27 mouse cellular contexts compared by ENCODE assay signal in the genomic region with DNA sequence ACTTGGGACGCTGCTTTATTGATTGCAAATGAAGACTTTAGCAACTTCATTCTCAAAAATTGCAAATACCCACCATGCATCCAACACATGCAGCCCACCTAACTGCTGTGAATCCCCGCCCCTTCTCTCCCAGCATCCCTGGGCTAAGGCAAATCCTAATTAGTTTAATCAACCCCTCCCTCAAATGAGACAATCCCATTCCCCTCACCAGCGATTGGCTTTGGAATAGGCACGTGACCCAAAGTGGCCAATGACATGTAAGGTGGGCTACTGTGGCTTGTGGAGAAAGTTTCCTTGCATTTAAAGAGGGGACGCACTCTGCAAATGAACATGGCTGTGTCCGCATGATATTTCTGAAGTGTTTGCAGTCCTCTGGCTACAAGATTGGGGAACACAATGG. TPM values are rescaled to one million over a fixed set of nuclear protein-coding genes. Genes with fewer than 3 reads are reported as not detected.
DNase-seq lines count a peak whose midpoint lies in the region; ATAC-seq and TF ChIP-seq lines count a peak whose summit lies in the region.
"Had no signal": no experiment of that assay in that cellular context is flagged by ENCODE, and none has a peak within 500 bp of the region (broad histone marks: within the 10 kb centered on the region; RNA-seq: fewer than 3 reads in every experiment).

No protein-coding gene starts in this region.

- no peaks in the 10 kb centered on the region for H3K79me2 ChIP-seq in C2C12 (ENCODE audit: control insufficient read depth, insufficient read depth)

- no peak for TF ChIP-seq POLR2A in brain, embryonic 14.5 days (IDR thresholded peaks at IDR 0.05; ENCODE audit: borderline replicate concordance, extremely low read depth, insufficient read depth, insufficient read length, poor library complexity, severe bottlenecking)

- no peak overlapping the region for H3K27ac ChIP-seq in hindbrain, postnatal 0 days
- H3K27ac ChIP-seq in hindbrain, embryonic 10.5 days: no peak overlapping the region
- H3K27ac ChIP-seq: embryonic facial prominence, embryonic 12.5 days; forebrain, embryonic 15.5 days; heart, adult 2 months; heart, embryonic 15.5 days; hindbrain, embryonic 14.5 days had no signal

- no peak overlapping the region for H3K9ac ChIP-seq in hindbrain, postnatal 0 days (replicated peaks; ENCODE audit: low read length)
- H3K9ac ChIP-seq: embryonic facial prominence, embryonic 12.5 days; forebrain, embryonic 15.5 days; heart, embryonic 15.5 days; hindbrain, embryonic 14.5 days had no signal

- H3K4me3 ChIP-seq in hindbrain, postnatal 0 days (ENCODE audit: low read length): no peak overlapping the region
- no peak overlapping the region for H3K4me3 ChIP-seq in hindbrain, embryonic 10.5 days
- H3K4me3 ChIP-seq in C2C12 (ENCODE audit: insufficient read depth, poor library complexity, severe bottlenecking): no peak overlapping the region
- H3K4me3 ChIP-seq: embryonic facial prominence, embryonic 12.5 days; forebrain, embryonic 15.5 days; heart, adult 2 months; heart, embryonic 15.5 days had no signal

- no peaks in the 10 kb centered on the region for H3K36me3 ChIP-seq in hindbrain, postnatal 0 days (ENCODE audit: insufficient read depth, low read length)
- H3K36me3 ChIP-seq in hindbrain, embryonic 10.5 days: no peaks in the 10 kb centered on the region
- H3K36me3 ChIP-seq in C2C12 (ENCODE audit: control insufficient read depth, insufficient read depth): no peaks in the 10 kb centered on the region
- H3K36me3 ChIP-seq: embryonic facial prominence, embryonic 12.5 days; forebrain, embryonic 15.5 days; heart, embryonic 15.5 days had no signal

- H3K79me3 ChIP-seq in C2C12 (ENCODE audit: low read depth): no peaks in the 10 kb centered on the region

- H3K4me1 ChIP-seq in hindbrain, postnatal 0 days (ENCODE audit: insufficient read depth, low read length): no peaks in the 10 kb centered on the region
- no peaks in the 10 kb centered on the region for H3K4me1 ChIP-seq in hindbrain, embryonic 10.5 days (replicated peaks)
- H3K4me1 ChIP-seq: embryonic facial prominence, embryonic 12.5 days; forebrain, embryonic 15.5 days; heart, embryonic 15.5 days had no signal

- no peaks in the 10 kb centered on the region for H3K27me3 ChIP-seq in hindbrain, postnatal 0 days (ENCODE audit: insufficient read depth, low read length)
- H3K27me3 ChIP-seq in hindbrain, embryonic 10.5 days (ENCODE audit: insufficient read depth, poor library complexity, severe bottlenecking): no peaks in the 10 kb centered on the region
- peaks cover 10% of the 10 kb centered on the region for H3K27me3 ChIP-seq in C2C12 (ENCODE audit: control insufficient read depth, insufficient read depth, insufficient read length)
- H3K27me3 ChIP-seq: embryonic facial prominence, embryonic 12.5 days; forebrain, embryonic 15.5 days; heart, embryonic 15.5 days had no signal

- TF ChIP-seq CTCF in hindbrain, postnatal 0 days (IDR thresholded peaks at IDR 0.05; ENCODE audit: low read depth): no peak
- no peak for TF ChIP-seq CTCF in C2C12 (IDR thresholded peaks at IDR 0.05; ENCODE audit: control insufficient read depth, insufficient read depth, insufficient read length)
- no peak for TF ChIP-seq CTCF in brain, embryonic 14.5 days (IDR thresholded peaks at IDR 0.05; ENCODE audit: borderline replicate concordance, extremely low read depth, insufficient read depth, insufficient read length)

- DNase-seq in hindbrain, postnatal 0 days (ENCODE audit: low spot score): peak; percentile 30
- DNase-seq in hindbrain, embryonic 10.5 days (ENCODE audit: low spot score): no peak
- peak; percentile 75 for DNase-seq in ES-CJ7 (ENCODE audit: low read depth, low spot score)
- peak; percentile 50 for DNase-seq in brain, embryonic 14.5 days (ENCODE audit: low read depth)
- DNase-seq in thymus, postnatal 4 days: no peak
- no peak for DNase-seq in right cerebral cortex, postnatal 4 days
- DNase-seq in frontal cortex, postnatal 25 days (ENCODE audit: low spot score in 2 of 2): no peak
- DNase-seq: adrenal gland, adult 8-10 months; adrenal gland, postnatal 36 days; cerebellum, adult 11 months; cerebellum, adult 9-10 months; cerebellum, postnatal 25 days; gastrocnemius, postnatal 10 days; heart, adult 2 months; heart, postnatal 14 days had no signal

- H3K4me2 ChIP-seq in hindbrain, postnatal 0 days (ENCODE audit: low read depth, low read length): peak overlapping the region; percentile 23; the same call in 1 of the 2 replicates
- H3K4me2 ChIP-seq: embryonic facial prominence, embryonic 12.5 days; forebrain, embryonic 15.5 days; heart, embryonic 11.5 days; heart, embryonic 15.5 days; hindbrain, embryonic 14.5 days had no signal

- no peak overlapping the region for H3ac ChIP-seq in C2C12 (ENCODE audit: control insufficient read depth, insufficient read length, low read depth)

- ATAC-seq in hindbrain, postnatal 0 days: 0 out of 2 replicates have a peak, but pooled peaks have one; percentile 58
- ATAC-seq: forebrain, embryonic 15.5 days; Patski had no signal

- no peaks in the 10 kb centered on the region for H3K9me3 ChIP-seq in hindbrain, postnatal 0 days (ENCODE audit: low read length)
- no peaks in the 10 kb centered on the region for H3K9me3 ChIP-seq in hindbrain, embryonic 10.5 days
- H3K9me3 ChIP-seq: embryonic facial prominence, embryonic 12.5 days; forebrain, embryonic 15.5 days; heart, embryonic 15.5 days had no signal

- 70% methylated on average over 6 of the region's 6 CpGs for WGBS in hindbrain, postnatal 0 days
- 67% methylated on average over 6 of the region's 6 CpGs for WGBS in hindbrain, embryonic 10.5 days

TF ChIP-seq in C2C12, 6 proteins besides CTCF, POLR2A, EP300 and RAD21:
- TF ChIP-seq MYOD1 (IDR thresholded peaks at IDR 0.05; ENCODE audit: control insufficient read depth, insufficient read length, low read depth) (no peak), MAX (IDR thresholded peaks at IDR 0.05) (no peak), USF1 (IDR thresholded peaks at IDR 0.05; ENCODE audit: low read depth) (peak; percentile 31)

RNA-seq across cellular contexts. Expression of a gene that starts 15.1 kb away (rescaled TPM):
- 50.8 and 66.2 TPM in 2 replicates for total RNA-seq in hindbrain, postnatal 0 days (2014; rRNA removed)
- 166 and 168 TPM in 2 replicates for polyA plus RNA-seq in hindbrain, postnatal 0 days (2015; fragmentation: Nextera tagmentation; extraction: Ambion mirVana)
- 7.2 and 28.1 TPM in 2 replicates for polyA plus RNA-seq in hindbrain, embryonic 10.5 days (2016; fragmentation: Nextera tagmentation; extraction: Ambion mirVana)
- polyA plus RNA-seq in C2C12 (2012; fragmentation: generic; extraction: Trizol): not detected
- 40.6 and 45.5 TPM in 2 replicates for polyA plus RNA-seq in brain, embryonic 14.5 days (2012; rRNA removed)
- total RNA-seq: heart, adult 2 months; heart, postnatal 14 days; hematopoietic stem cell, adult 5-6 weeks had no signal
- polyA plus RNA-seq: heart, adult 2 months; Patski had no signal

RNA-seq across cellular contexts. Expression of a gene that starts 50.4 kb away (rescaled TPM):
- total RNA-seq in hindbrain, postnatal 0 days (2014; rRNA removed): not detected in 2 replicates
- not detected in 2 replicates for polyA plus RNA-seq in hindbrain, postnatal 0 days (2015; fragmentation: Nextera tagmentation; extraction: Ambion mirVana)
- not detected in 2 replicates for polyA plus RNA-seq in hindbrain, embryonic 10.5 days (2016; fragmentation: Nextera tagmentation; extraction: Ambion mirVana)
- polyA plus RNA-seq in C2C12 (2012; fragmentation: generic; extraction: Trizol): not detected
- not detected in 2 replicates for polyA plus RNA-seq in brain, embryonic 14.5 days (2012; rRNA removed)
- total RNA-seq: adrenal gland, adult 8-10 months; adrenal gland, postnatal 36 days; gastrocnemius, postnatal 10 days; gastrocnemius, postnatal 4 days; heart, adult 2 months; heart, postnatal 14 days; hematopoietic stem cell, adult 5-6 weeks had no signal
- polyA plus RNA-seq: cortical plate, adult 2 months; embryonic facial prominence, embryonic 12.5 days; forebrain, embryonic 11.5 days; forebrain, embryonic 15.5 days; heart, adult 2 months; heart, embryonic 11.5 days; heart, embryonic 15.5 days; hindbrain, embryonic 14.5 days; intestine, embryonic 14.5 days; Patski had no signal

RNA-seq across cellular contexts. Expression of a gene that starts 51.9 kb away (rescaled TPM):
- total RNA-seq in hindbrain, postnatal 0 days (2014; rRNA removed): not detected in 2 replicates
- not detected in 2 replicates for polyA plus RNA-seq in hindbrain, postnatal 0 days (2015; fragmentation: Nextera tagmentation; extraction: Ambion mirVana)
- not detected in 2 replicates for polyA plus RNA-seq in hindbrain, embryonic 10.5 days (2016; fragmentation: Nextera tagmentation; extraction: Ambion mirVana)
- polyA plus RNA-seq in C2C12 (2012; fragmentation: generic; extraction: Trizol): not detected
- not detected in 2 replicates for polyA plus RNA-seq in brain, embryonic 14.5 days (2012; rRNA removed)
- total RNA-seq: adrenal gland, adult 8-10 months; adrenal gland, postnatal 36 days; gastrocnemius, postnatal 10 days; gastrocnemius, postnatal 4 days; heart, adult 2 months; heart, postnatal 14 days; hematopoietic stem cell, adult 5-6 weeks had no signal
- polyA plus RNA-seq: cortical plate, adult 2 months; embryonic facial prominence, embryonic 12.5 days; forebrain, embryonic 11.5 days; forebrain, embryonic 15.5 days; heart, adult 2 months; heart, embryonic 11.5 days; heart, embryonic 15.5 days; hindbrain, embryonic 14.5 days; intestine, embryonic 14.5 days; Patski had no signal

Comparison
In these comparisons a context has a peak if more than half of its experiments do, and no peak if none do; other contexts are left out.
1. DNase-seq: peak in hindbrain, postnatal 0 days (single experiment), ES-CJ7 (single experiment) and brain, embryonic 14.5 days (single experiment); none in hindbrain, embryonic 10.5 days (single experiment), thymus, postnatal 4 days (single experiment), right cerebral cortex, postnatal 4 days (single experiment) and frontal cortex, postnatal 25 days (0 of 2).